Mouse (Mus musculus): ENCODE data around the gene 1110004F10Rik.
"Not testable (repeated sequence)": the region's sequence is repeated elsewhere in the genome, so short reads cannot be mapped to it uniquely, and the experiment has no call there.

Gene 1110004F10Rik

GRCm38 (mm10) chr7:116039196-116039537 is at the start of gene 1110004F10Rik:
Gene 1110004F10Rik, plus strand, starts transcription at chr7:116039397.
- DNase-seq (ENCODE audit: low read depth, low spot score) = no peak

- peak; percentile 57 for DNase-seq (ENCODE audit: low read depth, low spot score)
Measured at GRCm38 (mm10) chr7:116002726-116003125, 36.5 kb upstream of the 1110004F10Rik start.

- no peak for DNase-seq (ENCODE audit: low read depth, low spot score)
Measured at GRCm38 (mm10) chr7:116029991-116030390, 9.2 kb upstream of the 1110004F10Rik start.

GRCm38 (mm10) chr7:116030597-116031387 is 8.4 kb upstream of the 1110004F10Rik start:
- peak; percentile 93 for DNase-seq (ENCODE audit: low read depth, low spot score)

- DNase-seq (ENCODE audit: low read depth, low spot score) = no peak
Measured at GRCm38 (mm10) chr7:116031388-116031717, 7.8 kb upstream of the 1110004F10Rik start.

GRCm38 (mm10) chr7:116031718-116032595 is 7.2 kb upstream of the 1110004F10Rik start:
- peak; percentile 77 for DNase-seq (ENCODE audit: low read depth, low spot score)

- DNase-seq (ENCODE audit: low read depth, low spot score) = peak; percentile 79
Measured at GRCm38 (mm10) chr7:116032596-116033307, 6.4 kb upstream of the 1110004F10Rik start.

- DNase-seq (ENCODE audit: low read depth, low spot score) = peak; percentile 77
Measured at GRCm38 (mm10) chr7:116033371-116034241, 5.6 kb upstream of the 1110004F10Rik start.

GRCm38 (mm10) chr7:116034282-116034758 is 4.9 kb upstream of the 1110004F10Rik start:
- peak; percentile 81 for DNase-seq (ENCODE audit: low read depth, low spot score)

- DNase-seq (ENCODE audit: low read depth, low spot score) = no peak
Measured at GRCm38 (mm10) chr7:116035504-116035903, 3.7 kb upstream of the 1110004F10Rik start.

- no peak for DNase-seq (ENCODE audit: low read depth, low spot score)
Measured at GRCm38 (mm10) chr7:116036591-116037555, 2.3 kb upstream of the 1110004F10Rik start.

GRCm38 (mm10) chr7:116038024-116038423 is 1.2 kb upstream of the 1110004F10Rik start:
- no peak for DNase-seq (ENCODE audit: low read depth, low spot score)

- DNase-seq (ENCODE audit: low read depth, low spot score) = no peak
Measured at GRCm38 (mm10) chr7:116038511-116038910, 686 bp upstream of the 1110004F10Rik start, which contains the start of gene Sox6. Gene Sox6, minus strand, starts transcription at chr7:116038796.

- DNase-seq (ENCODE audit: low read depth, low spot score) = peak; percentile 78
Measured at GRCm38 (mm10) chr7:116039538-116040466, 605 bp downstream of the 1110004F10Rik start.

- DNase-seq (ENCODE audit: low read depth, low spot score) = no peak
Measured at GRCm38 (mm10) chr7:116040470-116041019, 1.3 kb downstream of the 1110004F10Rik start.

- no peak for DNase-seq (ENCODE audit: low read depth, low spot score)
Measured at GRCm38 (mm10) chr7:116060739-116061138, 21.5 kb downstream of the 1110004F10Rik start.

- DNase-seq (ENCODE audit: low read depth, low spot score) = not testable (repeated sequence)
Measured at GRCm38 (mm10) chr7:116084366-116084765, 45.2 kb downstream of the 1110004F10Rik start, which contains the start of gene Gm4353. Gene Gm4353, minus strand, starts transcription at chr7:116084635.

Data from skeletal muscle tissue, adult 2 months (tissue).